18 mouse cellular contexts compared by ENCODE assay signal in the genomic region with DNA sequence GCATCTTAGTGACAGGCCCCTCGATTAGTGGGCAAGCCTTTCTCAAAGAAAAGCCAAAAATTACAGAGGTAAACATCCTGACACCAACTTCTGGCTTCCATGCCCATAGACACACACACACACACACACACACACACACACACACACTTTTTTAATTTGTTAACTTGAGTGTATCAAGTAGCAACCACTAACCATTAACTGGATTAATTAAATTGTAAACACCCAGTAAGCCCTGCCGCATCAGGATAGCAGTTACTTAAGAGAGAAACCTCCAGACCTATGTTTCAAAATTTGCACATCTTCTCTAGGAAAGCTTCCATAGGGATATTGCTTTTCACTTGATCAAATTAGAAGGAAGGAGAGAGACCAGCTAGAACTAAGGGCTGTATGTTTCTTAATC.
"Had no signal": no experiment of that assay in that cellular context is flagged by ENCODE, and none has a peak within 500 bp of the region (broad histone marks: within the 10 kb centered on the region; RNA-seq: fewer than 3 reads in every experiment).

No protein-coding gene starts in this region.

- H3K27ac ChIP-seq: heart, embryonic 10.5 days; hindbrain, embryonic 13.5 days; hindbrain, embryonic 15.5 days; hindbrain, postnatal 0 days; limb, embryonic 13.5 days; limb, embryonic 15.5 days; liver, embryonic 12.5 days; liver, embryonic 14.5 days had no signal

- H3K9me3 ChIP-seq: heart, embryonic 10.5 days; heart, embryonic 12.5 days; hindbrain, embryonic 13.5 days; hindbrain, embryonic 15.5 days; limb, embryonic 13.5 days; limb, embryonic 15.5 days; liver, embryonic 12.5 days had no signal

- H3K4me3 ChIP-seq: heart, embryonic 10.5 days; heart, embryonic 12.5 days; hindbrain, embryonic 13.5 days; hindbrain, embryonic 15.5 days; limb, embryonic 13.5 days; limb, embryonic 15.5 days; liver, embryonic 12.5 days had no signal

- DNase-seq: gastrocnemius, postnatal 14 days; gastrocnemius, postnatal 36 days; heart, adult 18-20 months; heart, postnatal 14 days; heart, postnatal 36 days; layer of hippocampus, adult 9-11 months; layer of hippocampus, postnatal 36 days; left cerebral cortex, postnatal 4 days; lung, adult 18-20 months had no signal

- H3K4me2 ChIP-seq: heart, embryonic 12.5 days; hindbrain, embryonic 13.5 days; hindbrain, embryonic 15.5 days; limb, embryonic 13.5 days; limb, embryonic 15.5 days; liver, embryonic 12.5 days had no signal

- H3K4me1 ChIP-seq: heart, embryonic 10.5 days; heart, embryonic 12.5 days; hindbrain, embryonic 13.5 days; hindbrain, embryonic 15.5 days; limb, embryonic 15.5 days; liver, embryonic 12.5 days had no signal

- H3K27me3 ChIP-seq: heart, embryonic 12.5 days; hindbrain, embryonic 13.5 days; hindbrain, embryonic 15.5 days; limb, embryonic 13.5 days; limb, embryonic 15.5 days; liver, embryonic 12.5 days had no signal

- ATAC-seq: hindbrain, postnatal 0 days; liver, embryonic 12.5 days had no signal

- H3K36me3 ChIP-seq: heart, embryonic 10.5 days; heart, embryonic 12.5 days; hindbrain, embryonic 13.5 days; hindbrain, embryonic 15.5 days; limb, embryonic 13.5 days; limb, embryonic 15.5 days; liver, embryonic 12.5 days had no signal

- H3K9ac ChIP-seq: heart, embryonic 12.5 days; hindbrain, embryonic 13.5 days; hindbrain, embryonic 15.5 days; limb, embryonic 13.5 days; limb, embryonic 15.5 days; liver, embryonic 12.5 days; liver, embryonic 14.5 days had no signal
